In genomic region chr4:106776998-106777397, GRCm38 (mm10) we compare ENCODE assay signal across 10 mouse cellular contexts. TPM values are rescaled to one million over a fixed set of nuclear protein-coding genes. Genes with fewer than 3 reads are reported as not detected.
DNase-seq lines count a peak whose midpoint lies in the region; ATAC-seq and TF ChIP-seq lines count a peak whose summit lies in the region.
"Had no signal": no experiment of that assay in that cellular context is flagged by ENCODE, and none has a peak within 500 bp of the region (broad histone marks: within the 10 kb centered on the region; RNA-seq: fewer than 3 reads in every experiment).

No protein-coding gene starts in this region.

- no peak overlapping the region for H3K4me3 ChIP-seq in embryonic facial prominence, embryonic 14.5 days (ENCODE audit: low read depth, low read length)
- H3K4me3 ChIP-seq in layer of hippocampus, adult 2 months: no peak overlapping the region
- no peak overlapping the region for H3K4me3 ChIP-seq in midbrain, embryonic 14.5 days (replicated peaks; ENCODE audit: low read depth, low read length)
- H3K4me3 ChIP-seq in liver, embryonic 11.5 days (ENCODE audit: low read depth, low read length): no peak overlapping the region
- no peak overlapping the region for H3K4me3 ChIP-seq in kidney, embryonic 15.5 days (replicated peaks)
- H3K4me3 ChIP-seq: embryonic facial prominence, embryonic 12.5 days had no signal

- H3K27me3 ChIP-seq in embryonic facial prominence, embryonic 14.5 days (replicated peaks; ENCODE audit: control insufficient read depth, insufficient read depth, low read length): no peaks in the 10 kb centered on the region
- no peaks in the 10 kb centered on the region for H3K27me3 ChIP-seq in midbrain, embryonic 14.5 days (ENCODE audit: control insufficient read depth, insufficient read depth, low read length)
- no peaks in the 10 kb centered on the region for H3K27me3 ChIP-seq in liver, embryonic 11.5 days (replicated peaks; ENCODE audit: control insufficient read depth, insufficient read depth, low read length)
- no peaks in the 10 kb centered on the region for H3K27me3 ChIP-seq in kidney, embryonic 15.5 days
- H3K27me3 ChIP-seq: embryonic facial prominence, embryonic 12.5 days had no signal

- no peak overlapping the region for H3K27ac ChIP-seq in embryonic facial prominence, embryonic 14.5 days (replicated peaks; ENCODE audit: low read depth, low read length)
- peak overlapping the region; percentile 52; the same call in 1 of the 2 replicates for H3K27ac ChIP-seq in layer of hippocampus, adult 2 months
- H3K27ac ChIP-seq in midbrain, embryonic 14.5 days (replicated peaks; ENCODE audit: low read depth, low read length): peak overlapping the region; percentile 43
- no peak overlapping the region for H3K27ac ChIP-seq in liver, embryonic 11.5 days (ENCODE audit: low read depth, low read length)
- H3K27ac ChIP-seq in kidney, embryonic 15.5 days: no peak overlapping the region
- H3K27ac ChIP-seq: embryonic facial prominence, embryonic 12.5 days had no signal

- 34% methylated on average over 3 of the region's 3 CpGs for WGBS in embryonic facial prominence, embryonic 14.5 days
- 21% methylated on average over 3 of the region's 3 CpGs for WGBS in midbrain, embryonic 14.5 days
- 54% methylated on average over 3 of the region's 3 CpGs for WGBS in liver, embryonic 11.5 days
- WGBS in kidney, embryonic 15.5 days: 35% methylated on average over 3 of the region's 3 CpGs

- peaks cover 12% of the 10 kb centered on the region for H3K4me1 ChIP-seq in embryonic facial prominence, embryonic 14.5 days (ENCODE audit: control insufficient read depth, insufficient read depth, low read length)
- peaks cover 39% of the 10 kb centered on the region for H3K4me1 ChIP-seq in midbrain, embryonic 14.5 days (ENCODE audit: control insufficient read depth, insufficient read depth, low read length)
- H3K4me1 ChIP-seq in liver, embryonic 11.5 days (replicated peaks; ENCODE audit: control insufficient read depth, insufficient read depth, low read length): no peaks in the 10 kb centered on the region; the same call in 1 of the 2 replicates
- peaks cover 37% of the 10 kb centered on the region for H3K4me1 ChIP-seq in kidney, embryonic 15.5 days

- no peak overlapping the region for H3K4me2 ChIP-seq in embryonic facial prominence, embryonic 14.5 days (ENCODE audit: low read depth, low read length)
- no peak overlapping the region for H3K4me2 ChIP-seq in midbrain, embryonic 14.5 days (ENCODE audit: low read length)
- H3K4me2 ChIP-seq in liver, embryonic 11.5 days: no peak overlapping the region
- no peak overlapping the region for H3K4me2 ChIP-seq in kidney, embryonic 15.5 days
- H3K4me2 ChIP-seq: embryonic facial prominence, embryonic 12.5 days had no signal

- TF ChIP-seq CTCF in layer of hippocampus, adult 2 months (conservative IDR thresholded peaks at IDR 0.05): no peak

- no peak overlapping the region for H3K9ac ChIP-seq in embryonic facial prominence, embryonic 14.5 days (ENCODE audit: low read depth, low read length)
- no peak overlapping the region for H3K9ac ChIP-seq in midbrain, embryonic 14.5 days (replicated peaks; ENCODE audit: low read length)
- no peak overlapping the region for H3K9ac ChIP-seq in liver, embryonic 11.5 days (ENCODE audit: low read depth, low read length)
- no peak overlapping the region for H3K9ac ChIP-seq in kidney, embryonic 15.5 days
- H3K9ac ChIP-seq: embryonic facial prominence, embryonic 12.5 days had no signal

- H3K9me3 ChIP-seq in embryonic facial prominence, embryonic 14.5 days (ENCODE audit: control insufficient read depth, low read length): no peaks in the 10 kb centered on the region
- H3K9me3 ChIP-seq in midbrain, embryonic 14.5 days (ENCODE audit: control insufficient read depth, low read length): no peaks in the 10 kb centered on the region
- no peaks in the 10 kb centered on the region for H3K9me3 ChIP-seq in liver, embryonic 11.5 days (ENCODE audit: control insufficient read depth, low read length)
- H3K9me3 ChIP-seq in kidney, embryonic 15.5 days (replicated peaks): no peaks in the 10 kb centered on the region
- H3K9me3 ChIP-seq: embryonic facial prominence, embryonic 12.5 days had no signal

- no peaks in the 10 kb centered on the region for H3K36me3 ChIP-seq in embryonic facial prominence, embryonic 14.5 days (ENCODE audit: control insufficient read depth, insufficient read depth, low read length)
- no peaks in the 10 kb centered on the region for H3K36me3 ChIP-seq in midbrain, embryonic 14.5 days (ENCODE audit: control insufficient read depth, insufficient read depth, low read length)
- no peaks in the 10 kb centered on the region for H3K36me3 ChIP-seq in liver, embryonic 11.5 days (ENCODE audit: control insufficient read depth, insufficient read depth, low read length)
- H3K36me3 ChIP-seq in kidney, embryonic 15.5 days: no peaks in the 10 kb centered on the region
- H3K36me3 ChIP-seq: embryonic facial prominence, embryonic 12.5 days had no signal

- no peak for ATAC-seq in embryonic facial prominence, embryonic 14.5 days (ENCODE audit: low read depth)
- ATAC-seq in midbrain, embryonic 14.5 days (ENCODE audit: low FRiP score, low TSS enrichment): peak; percentile 60; the same call in 1 of the 2 replicates
- no peak for ATAC-seq in liver, embryonic 11.5 days (replicated peaks; ENCODE audit: low FRiP score)
- no peak for ATAC-seq in kidney, embryonic 15.5 days (replicated peaks; ENCODE audit: low FRiP score)
- ATAC-seq in monocyte, adult 5-6 weeks (replicated peaks; ENCODE audit: insufficient number of reproducible peaks, low FRiP score, low TSS enrichment, poor library complexity, severe bottlenecking): no peak

- DNase-seq in MN1 (ENCODE audit: low spot score): peak; percentile 54
- DNase-seq in embryonic facial prominence, embryonic 14.5 days (ENCODE audit: low spot score): peak; percentile 81
- DNase-seq in layer of hippocampus, adult 2 months (ENCODE audit: low spot score in 2 of 2): peak; percentile 74 to 77
- DNase-seq in midbrain, embryonic 14.5 days: peak; percentile 93
- no peak for DNase-seq in heart, adult 11 months
- no peak for DNase-seq in liver, embryonic 11.5 days (ENCODE audit: low spot score)

RNA-seq across cellular contexts. Expression of gene Acot11, which starts 27.8 kb away (rescaled TPM):
- 4.1 and 4.2 TPM in 2 replicates for polyA plus RNA-seq in embryonic facial prominence, embryonic 14.5 days (2014; fragmentation: Nextera tagmentation; extraction: Ambion mirVana)
- total RNA-seq in layer of hippocampus, adult 2 months (2021): 10 to 100 TPM; 45.6 to 55.5 TPM
- 0.78 and 1.3 TPM in 2 replicates for polyA plus RNA-seq in midbrain, embryonic 14.5 days (2014; fragmentation: Nextera tagmentation; extraction: Ambion mirVana)
- 2.9 and 3.9 TPM in 2 replicates for polyA plus RNA-seq in liver, embryonic 11.5 days (2014; fragmentation: Nextera tagmentation; extraction: Ambion mirVana)
- 2.7 and 3.7 TPM in 2 replicates for polyA plus RNA-seq in kidney, embryonic 15.5 days (2015; fragmentation: Nextera tagmentation; extraction: Ambion mirVana)
- 6.8 to 11.0 TPM (median 8.8 TPM) in 3 replicates for total RNA-seq in monocyte, adult 5-6 weeks (2017)

RNA-seq across cellular contexts. Expression of gene Fam151a, which starts 43.3 kb away (rescaled TPM):
- polyA plus RNA-seq in embryonic facial prominence, embryonic 14.5 days (2014; fragmentation: Nextera tagmentation; extraction: Ambion mirVana): 0.17 and 0.49 TPM in 2 replicates
- not detected for total RNA-seq in layer of hippocampus, adult 2 months (2021)
- not detected in 2 replicates for polyA plus RNA-seq in midbrain, embryonic 14.5 days (2014; fragmentation: Nextera tagmentation; extraction: Ambion mirVana)
- 0.11 TPM in 1 of 2 replicates, not detected in the other for polyA plus RNA-seq in liver, embryonic 11.5 days (2014; fragmentation: Nextera tagmentation; extraction: Ambion mirVana)
- polyA plus RNA-seq in kidney, embryonic 15.5 days (2015; fragmentation: Nextera tagmentation; extraction: Ambion mirVana): 5.3 and 5.7 TPM in 2 replicates
- total RNA-seq in monocyte, adult 5-6 weeks (2017): not detected in 3 replicates
- total RNA-seq: layer of hippocampus, postnatal 25 days had no signal

RNA-seq across cellular contexts. Expression of gene Mroh7, which starts 46.3 kb away (rescaled TPM):
- polyA plus RNA-seq in embryonic facial prominence, embryonic 14.5 days (2014; fragmentation: Nextera tagmentation; extraction: Ambion mirVana): 0.24 and 0.84 TPM in 2 replicates
- 1 to 10 TPM; 4.7 to 5.4 TPM for total RNA-seq in layer of hippocampus, adult 2 months (2021)
- polyA plus RNA-seq in midbrain, embryonic 14.5 days (2014; fragmentation: Nextera tagmentation; extraction: Ambion mirVana): 0.26 and 0.43 TPM in 2 replicates
- polyA plus RNA-seq in liver, embryonic 11.5 days (2014; fragmentation: Nextera tagmentation; extraction: Ambion mirVana): 0.22 TPM in 2 replicates
- polyA plus RNA-seq in kidney, embryonic 15.5 days (2015; fragmentation: Nextera tagmentation; extraction: Ambion mirVana): 0.52 and 0.57 TPM in 2 replicates
- not detected in 3 replicates for total RNA-seq in monocyte, adult 5-6 weeks (2017)

Comparison
In these comparisons a context has a peak if more than half of its experiments do, and no peak if none do; other contexts are left out.
1. DNase-seq: peak in MN1 (single experiment), embryonic facial prominence, embryonic 14.5 days (single experiment), layer of hippocampus, adult 2 months (2 of 2) and midbrain, embryonic 14.5 days (single experiment); none in heart, adult 11 months (single experiment) and liver, embryonic 11.5 days (single experiment).
2. H3K27ac ChIP-seq: peak in layer of hippocampus, adult 2 months (single experiment) and midbrain, embryonic 14.5 days (single experiment); none in embryonic facial prominence, embryonic 14.5 days (single experiment), liver, embryonic 11.5 days (single experiment) and kidney, embryonic 15.5 days (single experiment).